Mouse (Mus musculus) intestine, embryonic 16.5 days (tissue): ENCODE results near the gene Pusl1. TPM values are rescaled to one million over a fixed set of nuclear protein-coding genes. Genes with fewer than 3 reads are reported as not detected.

Experiments
- ATAC-seq: fragments of 200-750 bp; cut with Nextera tagmentation; 2 replicates; pipeline ENCODE4 v1.8.0; 2017; ENCODE audit warnings: moderate TSS enrichment, moderate library complexity
- H3K27ac ChIP-seq: fragments of 300-500 bp; sonication (generic); 2 replicates; pipeline ENCODE4 v1.5.1; 2014; ENCODE audit warnings: mild to moderate bottlenecking, low read length
- H3K27me3 ChIP-seq: fragments of 300-500 bp; sonication (generic); replicated peaks from 2 replicates; pipeline ENCODE4 v1.6.1; 2014; ENCODE audit warnings: low read length, control low read depth, mixed read lengths; ENCODE audit not compliant: control insufficient read depth, insufficient read depth
- H3K36me3 ChIP-seq: fragments of 300-500 bp; sonication (generic); 2 replicates; pipeline ENCODE4 v1.6.1; 2014; ENCODE audit warnings: low read length, control low read depth; ENCODE audit not compliant: control insufficient read depth, insufficient read depth
- H3K4me1 ChIP-seq: fragments of 300-500 bp; sonication (generic); 2 replicates; pipeline ENCODE4 v1.6.1; 2014; ENCODE audit warnings: low read length, control low read depth, mixed read lengths; ENCODE audit not compliant: control insufficient read depth, insufficient read depth
- H3K4me2 ChIP-seq: fragments of 300-500 bp; sonication (generic); 2 replicates; pipeline ENCODE4 v1.6.1; 2014; ENCODE audit warnings: low read depth, low read length, control low read depth
- H3K4me3 ChIP-seq: fragments of 300-500 bp; sonication (generic); 2 replicates; pipeline ENCODE4 v1.5.1; 2014; ENCODE audit warnings: mild to moderate bottlenecking, low read length
- H3K9ac ChIP-seq: fragments of 300-500 bp; sonication (generic); 2 replicates; pipeline ENCODE4 v1.6.1; 2014; ENCODE audit warnings: low read depth, low read length
- H3K9me3 ChIP-seq: fragments of 300-500 bp; sonication (generic); 2 replicates; pipeline ENCODE4 v1.6.1; 2016; ENCODE audit warnings: low read length, control low read depth; ENCODE audit not compliant: control insufficient read depth
- WGBS: fragments of 180-500 bp; shearing (Covaris S2); extraction: QIAGEN DNeasy Blood & Tissue Kit; methylation state at CpG from one replicate; pipeline ENCODE4 v1.1.7; 2014; 5-methylcytosine and 5-hydroxymethylcytosine counted together
- polyA plus RNA-seq: library from polyadenylated mRNA; unstranded; fragments of >200 nt; fragmentation: Nextera tagmentation; extraction: Ambion mirVana; gene quantifications from 2 replicates; pipeline ENCODE4 v1.2.1, GENCODE M21; 2015

Gene Pusl1
- polyA plus RNA-seq, 1 experiment from 2014 or later, result 58.6 TPM

GRCm38 (mm10) chr4:155892017-155892416 lies 436 bp upstream of the Pusl1 start:
- peak overlapping the region; percentile 96 for H3K9ac ChIP-seq
- peak overlapping the region; percentile 99 for H3K27ac ChIP-seq
- no peaks in the 10 kb centered on the region for H3K27me3 ChIP-seq
- under 1% methylated on average over 52 of the region's 56 CpGs for WGBS
- H3K9me3 ChIP-seq, result no peaks in the 10 kb centered on the region
- H3K4me1 ChIP-seq, result peaks cover 33% of the 10 kb centered on the region
- ATAC-seq, result peak; percentile 94
- H3K36me3 ChIP-seq, result peaks cover 12% of the 10 kb centered on the region
- H3K4me3 ChIP-seq, result peak overlapping the region; percentile 95
- peak overlapping the region; percentile 96 for H3K4me2 ChIP-seq

GRCm38 (mm10) chr4:155891011-155891471 lies 540 bp downstream of the Pusl1 start:
- Histone ChIP-seq H3K9ac (peak overlapping the region; percentile 96), H3K4me3 (peak overlapping the region; percentile 95), H3K27me3 (no peaks in the 10 kb centered on the region), H3K9me3 (no peaks in the 10 kb centered on the region), H3K4me1 (peaks cover 33% of the 10 kb centered on the region), H3K4me2 (peak overlapping the region; percentile 96), H3K36me3 (peaks cover 14% of the 10 kb centered on the region), H3K27ac (peak overlapping the region; percentile 18; the same call in 1 of the 2 replicates)
- 0% methylated on average over 34 of the region's 34 CpGs for WGBS
- peak; percentile 5; the same call in 1 of the 2 replicates for ATAC-seq

DNA sequence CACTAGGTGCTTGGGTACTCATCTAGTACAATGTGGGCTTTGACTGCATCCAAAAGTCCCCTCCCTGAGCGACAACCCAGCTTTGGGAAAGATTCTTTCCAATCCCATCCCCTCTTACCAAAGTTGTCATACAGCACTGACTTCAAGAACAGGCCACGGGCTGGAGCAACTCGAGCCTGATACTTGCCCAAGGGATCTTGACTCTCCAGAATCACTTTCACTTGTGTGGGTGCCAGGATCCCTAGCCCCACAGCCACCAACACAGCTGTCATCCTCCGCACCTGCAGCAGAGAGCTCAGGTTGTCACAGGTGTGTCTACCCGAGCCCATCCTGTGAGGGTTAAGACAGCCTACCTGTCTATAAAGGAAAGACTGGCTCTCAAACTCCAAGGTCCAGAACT lies 2.3 kb downstream of the Pusl1 start:
- WGBS, result 85% methylated on average over 5 of the region's 5 CpGs
- H3K27me3 ChIP-seq, result no peaks in the 10 kb centered on the region

GRCm38 (mm10) chr4:155888181-155888580 lies 3.4 kb downstream of the Pusl1 start:
- H3K36me3 ChIP-seq, result peaks cover 22% of the 10 kb centered on the region
- ATAC-seq, result no peak

More for the DNA sequence above, 2.3 kb downstream of the Pusl1 start:
- Histone ChIP-seq H3K9me3 (no peaks in the 10 kb centered on the region), H3K36me3 (peaks cover 22% of the 10 kb centered on the region), H3K4me3 (no peak overlapping the region), H3K9ac (no peak overlapping the region), H3K4me1 (peaks cover 27% of the 10 kb centered on the region), H3K4me2 (no peak overlapping the region), H3K27ac (no peak overlapping the region)
- no peak for ATAC-seq

DNA sequence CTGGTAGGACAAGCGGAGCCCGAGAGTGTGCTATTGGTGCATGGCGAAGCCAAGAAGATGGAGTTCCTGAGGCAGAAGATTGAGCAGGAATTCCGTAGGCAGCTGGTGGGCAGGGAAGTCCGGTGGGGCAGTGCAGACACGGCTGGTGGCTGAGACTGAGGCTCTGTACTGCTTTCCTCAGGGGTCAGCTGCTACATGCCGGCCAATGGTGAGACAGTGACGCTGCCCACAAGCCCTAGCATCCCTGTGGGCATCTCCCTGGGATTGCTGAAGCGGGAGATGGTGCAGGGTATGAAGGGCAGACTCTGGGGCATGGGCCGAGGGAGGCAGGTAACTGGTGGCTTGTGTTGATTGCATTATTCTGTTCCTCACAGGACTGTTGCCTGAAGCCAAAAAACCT lies 3.9 kb downstream of the Pusl1 start:
- Histone ChIP-seq H3K36me3 (peaks cover 22% of the 10 kb centered on the region), H3K4me2 (no peak overlapping the region), H3K27me3 (no peaks in the 10 kb centered on the region), H3K27ac (no peak overlapping the region), H3K4me1 (peaks cover 11% of the 10 kb centered on the region), H3K9me3 (no peaks in the 10 kb centered on the region), H3K9ac (no peak overlapping the region), H3K4me3 (no peak overlapping the region)
- ATAC-seq, result no peak
- 88% methylated on average over 10 of the region's 10 CpGs for WGBS

More at GRCm38 (mm10) chr4:155888181-155888580, 3.4 kb downstream of the Pusl1 start:
- Histone ChIP-seq H3K4me3 (no peak overlapping the region), H3K4me2 (no peak overlapping the region), H3K9me3 (no peaks in the 10 kb centered on the region), H3K4me1 (peaks cover 16% of the 10 kb centered on the region), H3K27ac (no peak overlapping the region), H3K27me3 (no peaks in the 10 kb centered on the region), H3K9ac (no peak overlapping the region)
- 94% methylated on average over 9 of the region's 9 CpGs for WGBS

GRCm38 (mm10) chr4:155886330-155886729 lies 5.3 kb downstream of the Pusl1 start:
- H3K4me3 ChIP-seq, result no peak overlapping the region
- H3K9me3 ChIP-seq, result no peaks in the 10 kb centered on the region
- no peak overlapping the region for H3K4me2 ChIP-seq
- ATAC-seq, result no peak
- no peak overlapping the region for H3K9ac ChIP-seq
- peaks cover 10% of the 10 kb centered on the region for H3K4me1 ChIP-seq
- no peak overlapping the region for H3K27ac ChIP-seq
- WGBS, result 93% methylated on average over 5 of the region's 5 CpGs
- H3K36me3 ChIP-seq, result peaks cover 22% of the 10 kb centered on the region
- no peaks in the 10 kb centered on the region for H3K27me3 ChIP-seq

GRCm38 (mm10) chr4:155883587-155883986 lies 8.0 kb downstream of the Pusl1 start:
- no peak for ATAC-seq
- Histone ChIP-seq H3K9ac (no peak overlapping the region), H3K9me3 (no peaks in the 10 kb centered on the region), H3K27ac (no peak overlapping the region), H3K27me3 (no peaks in the 10 kb centered on the region), H3K4me1 (no peaks in the 10 kb centered on the region), H3K4me2 (no peak overlapping the region), H3K4me3 (no peak overlapping the region), H3K36me3 (peaks cover 25% of the 10 kb centered on the region)
- 73% methylated on average over 3 of the region's 3 CpGs for WGBS

DNA sequence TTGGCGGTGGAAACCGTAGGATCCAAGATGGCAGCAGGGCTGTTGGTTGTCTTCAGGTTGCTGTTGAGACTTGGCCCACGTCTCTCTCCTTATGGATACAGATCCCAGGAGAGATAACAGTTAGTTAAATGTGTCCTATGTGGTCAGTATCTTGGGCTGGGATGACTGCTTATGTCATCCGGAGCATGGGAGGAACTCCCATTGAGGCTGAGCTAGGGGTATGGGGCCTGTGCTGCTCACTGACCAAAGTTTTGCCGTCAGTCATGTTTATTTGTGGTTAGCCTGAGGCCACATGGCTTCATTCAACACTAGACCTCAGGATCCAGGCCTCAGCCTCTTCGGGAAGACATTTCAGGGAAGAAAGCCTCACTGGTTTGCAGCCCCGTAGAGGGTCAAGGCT lies 20.2 kb downstream of the Pusl1 start:
- Histone ChIP-seq H3K36me3 (0 out of 2 replicates have a peak, but pooled peaks cover 1% of the 10 kb centered on the region), H3K9ac (no peak overlapping the region), H3K4me3 (no peak overlapping the region), H3K27me3 (no peaks in the 10 kb centered on the region), H3K4me1 (peaks cover 18% of the 10 kb centered on the region), H3K4me2 (no peak overlapping the region), H3K9me3 (no peaks in the 10 kb centered on the region), H3K27ac (no peak overlapping the region)
- 81% methylated on average over 7 of the region's 7 CpGs for WGBS
- no peak for ATAC-seq

GRCm38 (mm10) chr4:155869317-155870033 lies 22.1 kb downstream of the Pusl1 start, which contains the start of the genes Cptp and Ints11:
Gene Cptp (minus strand): TSS chr4:155869440.
Gene Ints11 (plus strand): TSS chr4:155869546.
- peaks cover 18% of the 10 kb centered on the region for H3K4me1 ChIP-seq
- no peaks in the 10 kb centered on the region for H3K9me3 ChIP-seq
- H3K27ac ChIP-seq, result peak within 1 kb of the TSS; percentile 45; the same call in 1 of the 2 replicates
- H3K4me2 ChIP-seq, result peak within 1 kb of the TSS; percentile 82
- ATAC-seq, result peak; percentile 99
- peaks cover 3% of the 10 kb centered on the region; the same call in 1 of the 2 replicates for H3K36me3 ChIP-seq
- no peaks in the 10 kb centered on the region for H3K27me3 ChIP-seq
- H3K9ac ChIP-seq, result peak within 1 kb of the TSS; percentile 83
- under 1% methylated on average over 63 of the region's 63 CpGs for WGBS
- peak within 1 kb of the TSS; percentile 74 for H3K4me3 ChIP-seq
